Mouse (Mus musculus): ENCODE measurements around the gene Kat6b. TPM values are rescaled to one million over a fixed set of nuclear protein-coding genes. Genes with fewer than 3 reads are reported as not detected.
"Not testable (repeated sequence)": the region's sequence is repeated elsewhere in the genome, so short reads cannot be mapped to it uniquely, and the experiment has no call there.

The Kat6b gene
- polyA plus RNA-seq, 1 experiment: 22.5 TPM

- Histone ChIP-seq H3K27me3 (ENCODE audit: control insufficient read depth, insufficient read depth, low read length) (no peaks in the 10 kb centered on the region), H3K4me1 (ENCODE audit: control insufficient read depth, insufficient read depth, low read length) (no peaks in the 10 kb centered on the region; the same call in 1 of the 2 replicates), H3K4me3 (replicated peaks; ENCODE audit: insufficient read depth, low read depth, low read length) (no peak overlapping the region), H3K27ac (ENCODE audit: insufficient read depth, low read length) (no peak overlapping the region)
- TF ChIP-seq POLR2A (IDR thresholded peaks at IDR 0.05; ENCODE audit: borderline replicate concordance, insufficient read depth, low read length) (no peak), CTCF (IDR thresholded peaks at IDR 0.05; ENCODE audit: borderline replicate concordance, insufficient read depth, low read depth, low read length) (no peak)
- DNase-seq: no peak
- WGBS: 54% methylated on average over 11 of the region's 11 CpGs
Measured at GRCm38 (mm10) chr14:21669218-21669617, 188.0 kb downstream of the Kat6b start.

- no peak overlapping the region for H3K27ac ChIP-seq (ENCODE audit: insufficient read depth, low read length)
Measured at GRCm38 (mm10) chr14:21669633-21670421, 188.6 kb downstream of the Kat6b start.

DNA sequence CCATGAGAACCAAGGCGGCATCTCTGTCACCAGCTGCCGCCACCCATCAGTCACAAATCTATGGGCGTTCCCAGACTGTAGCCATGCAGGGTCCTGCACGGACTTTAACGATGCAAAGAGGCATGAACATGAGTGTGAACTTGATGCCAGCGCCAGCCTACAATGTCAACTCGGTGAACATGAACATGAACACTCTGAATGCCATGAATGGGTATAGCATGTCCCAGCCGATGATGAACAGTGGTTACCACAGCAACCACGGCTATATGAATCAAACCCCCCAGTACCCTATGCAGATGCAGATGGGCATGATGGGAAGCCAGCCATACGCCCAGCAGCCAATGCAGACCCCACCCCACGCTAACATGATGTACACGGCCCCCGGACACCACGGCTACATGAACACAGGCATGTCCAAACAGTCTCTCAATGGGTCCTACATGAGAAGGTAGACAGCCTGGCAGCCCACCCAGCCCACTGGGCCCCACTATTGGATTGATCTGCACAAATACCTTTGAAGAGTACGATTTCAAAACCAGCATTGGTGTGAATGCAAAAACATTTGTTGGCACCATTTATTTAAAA is 189.3 kb downstream of the Kat6b start:
- not testable (repeated sequence) for H3K27me3 ChIP-seq (ENCODE audit: control insufficient read depth, insufficient read depth, low read length)
- 57% methylated on average over 15 of the region's 15 CpGs for WGBS

More at GRCm38 (mm10) chr14:21669633-21670421, 188.6 kb downstream of the Kat6b start:
- 52% methylated on average over 11 of the region's 11 CpGs for WGBS
- H3K4me3 ChIP-seq (replicated peaks; ENCODE audit: insufficient read depth, low read depth, low read length): no peak overlapping the region
- TF ChIP-seq CTCF (IDR thresholded peaks at IDR 0.05; ENCODE audit: borderline replicate concordance, insufficient read depth, low read depth, low read length) (no peak), POLR2A (IDR thresholded peaks at IDR 0.05; ENCODE audit: borderline replicate concordance, insufficient read depth, low read length) (no peak)
- no peaks in the 10 kb centered on the region for H3K27me3 ChIP-seq (ENCODE audit: control insufficient read depth, insufficient read depth, low read length)
- no peaks in the 10 kb centered on the region; the same call in 1 of the 2 replicates for H3K4me1 ChIP-seq (ENCODE audit: control insufficient read depth, insufficient read depth, low read length)
- no peak for DNase-seq

GRCm38 (mm10) chr14:21673100-21673499 is 191.9 kb downstream of the Kat6b start:
- no peak for DNase-seq
- WGBS: 72% methylated on average over 4 of the region's 4 CpGs
- Histone ChIP-seq H3K4me1 (ENCODE audit: control insufficient read depth, insufficient read depth, low read length) (no peaks in the 10 kb centered on the region; the same call in 1 of the 2 replicates), H3K4me3 (replicated peaks; ENCODE audit: insufficient read depth, low read depth, low read length) (no peak overlapping the region), H3K27me3 (ENCODE audit: control insufficient read depth, insufficient read depth, low read length) (no peaks in the 10 kb centered on the region), H3K27ac (ENCODE audit: insufficient read depth, low read length) (no peak overlapping the region)
- TF ChIP-seq POLR2A (IDR thresholded peaks at IDR 0.05; ENCODE audit: borderline replicate concordance, insufficient read depth, low read length) (no peak), CTCF (IDR thresholded peaks at IDR 0.05; ENCODE audit: borderline replicate concordance, insufficient read depth, low read depth, low read length) (no peak)

More for the DNA sequence above, 189.3 kb downstream of the Kat6b start:
- H3K4me1 ChIP-seq (ENCODE audit: control insufficient read depth, insufficient read depth, low read length); DNase-seq; H3K27ac ChIP-seq (ENCODE audit: insufficient read depth, low read length); H3K4me3 ChIP-seq (replicated peaks; ENCODE audit: insufficient read depth, low read depth, low read length): not testable (repeated sequence)

GRCm38 (mm10) chr14:21674471-21674870 is 193.2 kb downstream of the Kat6b start:
- WGBS: 16% methylated on average over 5 of the region's 5 CpGs
- Histone ChIP-seq H3K4me1 (ENCODE audit: control insufficient read depth, insufficient read depth, low read length) (no peaks in the 10 kb centered on the region; the same call in 1 of the 2 replicates), H3K27ac (ENCODE audit: insufficient read depth, low read length) (no peak overlapping the region), H3K27me3 (ENCODE audit: control insufficient read depth, insufficient read depth, low read length) (no peaks in the 10 kb centered on the region), H3K4me3 (replicated peaks; ENCODE audit: insufficient read depth, low read depth, low read length) (no peak overlapping the region)
- DNase-seq: no peak
- no peak for TF ChIP-seq POLR2A (IDR thresholded peaks at IDR 0.05; ENCODE audit: borderline replicate concordance, insufficient read depth, low read length)
- TF ChIP-seq CTCF (IDR thresholded peaks at IDR 0.05; ENCODE audit: borderline replicate concordance, insufficient read depth, low read depth, low read length): no peak

DNA sequence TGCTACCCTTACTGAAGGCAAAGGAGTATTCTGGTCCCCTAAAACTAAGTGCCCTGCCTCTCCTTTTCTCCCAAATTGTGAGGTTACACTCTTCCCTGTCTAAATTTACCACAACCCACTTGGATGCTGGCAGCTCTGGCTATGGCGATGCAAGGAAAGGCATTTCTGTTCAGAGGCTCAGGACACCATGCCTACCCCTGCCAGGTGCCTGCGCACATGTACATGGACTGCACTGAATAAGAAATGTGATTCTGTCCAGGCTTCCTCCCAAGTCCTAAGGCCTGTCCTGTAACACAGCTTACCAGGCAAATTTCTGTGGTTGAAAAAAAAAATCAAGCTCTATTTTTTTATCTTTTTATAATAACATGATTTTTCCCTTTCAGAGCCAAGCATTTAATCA is 195.0 kb downstream of the Kat6b start:
- Histone ChIP-seq H3K27me3 (ENCODE audit: control insufficient read depth, insufficient read depth, low read length) (no peaks in the 10 kb centered on the region), H3K4me3 (replicated peaks; ENCODE audit: insufficient read depth, low read depth, low read length) (no peak overlapping the region), H3K27ac (ENCODE audit: insufficient read depth, low read length) (no peak overlapping the region), H3K4me1 (ENCODE audit: control insufficient read depth, insufficient read depth, low read length) (no peaks in the 10 kb centered on the region; the same call in 1 of the 2 replicates)
- 66% methylated on average over 2 of the region's 2 CpGs for WGBS
- DNase-seq: no peak
- TF ChIP-seq POLR2A (IDR thresholded peaks at IDR 0.05; ENCODE audit: borderline replicate concordance, insufficient read depth, low read length): no peak

DNA sequence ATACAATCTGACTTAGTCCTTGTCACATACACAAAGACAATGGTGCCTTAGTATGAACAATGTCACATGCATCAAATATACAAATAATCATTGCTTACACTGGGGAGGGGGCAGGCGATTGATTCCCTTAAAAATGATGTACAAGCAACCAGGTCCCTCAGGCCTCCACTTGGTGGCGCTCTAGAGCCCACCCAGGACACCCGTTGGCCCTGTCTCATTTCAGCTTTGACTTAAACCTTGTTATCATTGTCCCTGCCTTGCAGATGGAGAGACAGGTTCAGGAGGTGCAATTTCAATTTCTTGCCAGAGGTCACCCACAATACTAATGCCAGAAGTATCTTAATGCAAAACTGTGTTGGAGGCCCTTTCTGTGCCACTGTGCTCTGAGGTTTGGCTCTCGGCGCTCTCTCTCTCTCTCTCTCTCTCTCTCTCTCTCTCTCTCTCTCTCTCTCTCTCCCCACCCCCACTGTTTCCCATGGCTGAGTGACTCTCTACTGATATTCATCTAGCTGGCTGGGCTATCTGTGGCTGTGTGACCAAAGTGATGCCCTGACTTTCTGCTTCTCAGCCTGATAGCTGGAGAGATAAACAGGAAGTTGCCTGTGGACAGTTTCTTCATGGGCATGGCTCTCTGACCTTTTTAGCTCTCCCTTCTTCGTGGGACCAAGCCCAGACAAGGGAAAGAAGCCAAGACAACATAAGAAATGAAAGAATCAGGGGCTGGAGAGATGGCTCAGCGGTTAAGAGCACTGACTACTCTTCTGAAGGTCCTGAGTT is 197.5 kb downstream of the Kat6b start:
- peak in 1 of 2 experiments; percentile 23 for DNase-seq
- Histone ChIP-seq H3K27ac (ENCODE audit: insufficient read depth, low read length) (no peak overlapping the region), H3K27me3 (ENCODE audit: control insufficient read depth, insufficient read depth, low read length) (no peaks in the 10 kb centered on the region), H3K4me1 (ENCODE audit: control insufficient read depth, insufficient read depth, low read length) (no peaks in the 10 kb centered on the region; the same call in 1 of the 2 replicates), H3K4me3 (replicated peaks; ENCODE audit: insufficient read depth, low read depth, low read length) (no peak overlapping the region)
- 41% methylated on average over 7 of the region's 7 CpGs for WGBS
- TF ChIP-seq POLR2A (IDR thresholded peaks at IDR 0.05; ENCODE audit: borderline replicate concordance, insufficient read depth, low read length) (no peak), CTCF (IDR thresholded peaks at IDR 0.05; ENCODE audit: borderline replicate concordance, insufficient read depth, low read depth, low read length) (peak; percentile 50)
